Mouse (Mus musculus): ENCODE measurements at regions not wholly inside any gene's neighbourhood (a gene's known extent, or its start where the extent isn't known, plus 50 kb on each side); places are given as distances from the start of the nearest gene placed in this dataset.

- TF ChIP-seq HCFC1 (IDR thresholded peaks at IDR 0.05; ENCODE audit: borderline replicate concordance, insufficient read depth, low read length) (no peak), ZC3H11A (IDR thresholded peaks at IDR 0.05; ENCODE audit: borderline replicate concordance, low read depth, low read length) (no peak), ZNF384 (IDR thresholded peaks at IDR 0.05; ENCODE audit: low read depth, low read length) (no peak), MAFK (IDR thresholded peaks at IDR 0.05; ENCODE audit: insufficient read depth, low read depth, low read length) (no peak)
Measured at GRCm38 (mm10) chrX:51910576-51910975, 62.0 kb downstream of the 1700080O16Rik start.
